Mouse (Mus musculus): Measurements from ENCODE around the gene Garem2.

DNA sequence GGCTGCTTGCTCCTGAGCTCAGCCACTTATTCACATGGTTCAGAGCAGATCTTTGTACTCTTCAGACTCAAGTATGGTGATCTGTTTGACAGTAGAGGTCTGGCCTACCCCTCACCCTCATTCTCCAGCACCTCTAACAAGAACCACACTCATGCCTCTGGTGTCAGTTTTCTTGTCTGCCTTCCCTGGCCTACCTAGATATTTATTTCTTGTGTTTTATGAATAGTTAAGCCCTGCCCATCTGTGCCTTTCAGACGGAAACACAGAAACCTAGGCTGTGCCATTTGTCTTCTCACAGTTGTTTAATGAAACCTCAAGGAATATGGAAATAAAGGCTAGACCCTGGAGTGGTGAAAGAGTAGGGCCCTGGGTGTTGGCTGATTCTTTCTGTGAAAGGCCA lies 13.1 kb downstream of the Garem2 start:
- no peak for TF ChIP-seq EP300 (IDR thresholded peaks at IDR 0.05; ENCODE audit: low read depth)
- TF ChIP-seq CTCF (IDR thresholded peaks at IDR 0.05; ENCODE audit: low read depth): no peak
